Mouse (Mus musculus) megakaryocyte-erythroid progenitor cell, adult 5-6 weeks (primary cell): ENCODE results near the gene Lrrn4cl. TPM values are rescaled to one million over a fixed set of nuclear protein-coding genes. Genes with fewer than 3 reads are reported as not detected.
A peak's percentile ranks its signal among the peaks of the same experiment; 100 is the strongest.
"Not testable (repeated sequence)": the region's sequence is repeated elsewhere in the genome, so short reads cannot be mapped to it uniquely, and the experiment has no call there.

Experiments
- ATAC-seq: replicated peaks from 2 replicates; pipeline ENCODE4 v1.8.0; 2016; ENCODE audit warnings: mild to moderate bottlenecking, inconsistent platforms; ENCODE audit not compliant: severe bottlenecking, poor library complexity, low FRiP score, low TSS enrichment
- total RNA-seq, 2 experiments: library from RNA; stranded (forward) in 1 of 2; stranded (reverse) in 1 of 2; fragments of 200-1000, 215-1000 nt in 1 of 2; fragments of >200 nt in 1 of 2; fragmentation: Nextera tagmentation in 1 of 2; gene quantifications; 2 replicates each; pipeline ENCODE4 v1.2.3; 2014 to 2017

Gene Lrrn4cl
- total RNA-seq, 2 experiments from 2014 or later, result 0.52 to 1.5 TPM

DNA sequence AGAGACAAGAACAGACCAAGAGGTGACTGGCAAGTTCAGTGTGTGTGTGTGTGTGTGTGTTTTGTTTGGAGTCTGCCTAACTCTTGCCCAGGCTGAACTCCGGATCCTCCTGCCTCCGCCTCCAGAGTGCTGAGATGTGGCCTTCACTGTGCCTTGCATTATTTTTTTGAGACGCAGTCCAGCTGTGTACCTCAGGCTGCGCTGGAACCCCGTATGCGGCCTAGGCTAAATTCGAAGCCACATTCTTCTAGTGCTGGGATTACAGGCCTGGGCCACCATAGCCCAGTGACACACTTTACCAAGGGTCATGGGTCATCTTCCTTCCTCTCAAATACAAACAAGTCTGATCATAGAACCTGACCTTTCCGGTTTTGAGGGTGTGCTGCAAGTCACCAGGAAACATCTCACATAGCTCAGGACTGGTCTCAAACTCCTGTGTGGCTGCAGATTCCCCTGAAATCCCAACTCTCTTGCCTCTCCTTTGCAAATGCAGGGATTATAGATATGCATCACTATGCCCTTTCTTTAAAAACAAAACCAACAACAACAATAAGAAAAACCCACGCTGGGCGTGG is 21.8 kb downstream of the Lrrn4cl start:
- ATAC-seq, result no peak

DNA sequence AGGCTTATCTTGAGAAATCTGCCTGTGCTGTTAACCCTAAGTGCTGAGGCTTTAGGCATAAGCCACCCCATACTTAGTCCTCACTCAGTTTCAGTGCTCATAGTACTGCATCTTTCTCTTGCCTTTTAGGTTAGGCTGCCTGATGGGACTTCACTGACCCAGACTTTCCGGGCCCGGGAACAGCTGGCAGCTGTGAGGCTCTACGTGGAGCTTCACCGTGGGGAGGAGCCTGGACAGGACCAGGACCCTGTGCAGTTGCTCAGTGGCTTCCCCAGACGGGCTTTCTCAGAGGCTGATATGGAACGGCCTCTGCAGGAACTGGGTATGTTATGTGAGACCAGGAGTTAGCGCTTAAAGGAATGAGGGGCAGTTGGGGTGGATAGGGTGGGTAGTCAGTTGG is 24.5 kb downstream of the Lrrn4cl start:
- ATAC-seq, result no peak

DNA sequence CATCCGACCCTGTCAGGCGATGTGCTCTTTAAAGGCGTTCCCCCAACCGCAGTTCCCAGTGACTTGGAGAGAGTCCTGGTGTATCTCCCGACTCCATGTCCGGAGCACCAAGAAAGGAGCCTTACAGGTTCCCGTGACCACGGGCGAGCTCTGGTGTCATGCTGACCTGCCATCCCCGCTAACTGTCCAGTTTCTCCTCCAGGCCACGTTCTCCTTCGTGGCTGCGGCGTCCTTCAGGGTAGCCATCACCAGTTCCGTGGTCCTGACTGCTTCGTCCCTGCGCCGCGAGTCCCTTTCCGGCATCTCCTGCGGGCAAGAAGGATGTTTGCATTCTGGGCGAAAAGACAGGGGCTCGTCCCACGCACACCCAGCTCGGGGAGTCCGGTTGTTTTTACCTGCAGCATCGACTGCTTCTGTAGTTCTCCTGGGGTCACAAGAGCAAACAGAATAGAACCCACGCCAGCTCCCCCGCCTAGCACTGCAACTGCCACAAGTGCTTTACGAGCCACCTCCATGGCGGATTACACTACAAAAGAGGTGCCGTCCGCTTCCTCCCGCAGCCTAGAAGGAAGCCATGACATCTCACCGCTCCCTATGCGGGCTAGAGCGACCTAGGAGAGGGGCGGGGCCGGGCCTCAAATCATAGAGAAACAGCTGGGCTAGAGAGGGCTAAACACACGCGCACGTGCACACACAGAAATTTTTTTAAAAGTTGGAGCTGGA is 29.9 kb downstream of the Lrrn4cl start, which contains the start of gene Uqcc3:
Gene Uqcc3, minus strand, starts transcription at position 613 of the 723 bp plus-strand sequence.
- peak; percentile 98 for ATAC-seq

DNA sequence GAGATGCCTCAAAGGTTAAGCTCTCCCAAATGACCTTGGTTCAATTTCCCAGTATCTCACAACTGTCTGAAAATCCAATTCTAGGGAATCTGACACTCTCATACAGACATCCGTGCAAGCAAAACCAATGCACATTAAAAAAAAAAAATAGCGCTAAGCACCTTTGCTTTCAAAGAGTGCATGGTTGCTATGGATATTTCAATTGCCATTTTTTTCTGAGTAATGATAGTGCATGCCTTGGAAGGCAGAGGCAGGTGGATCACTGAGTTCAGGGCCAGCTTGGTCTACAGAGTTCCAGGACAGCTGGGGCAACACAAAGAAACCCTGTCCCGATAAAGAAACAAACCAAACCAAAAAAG is 30.4 kb downstream of the Lrrn4cl start:
- peak; percentile 28; the same call in 1 of the 2 replicates for ATAC-seq

DNA sequence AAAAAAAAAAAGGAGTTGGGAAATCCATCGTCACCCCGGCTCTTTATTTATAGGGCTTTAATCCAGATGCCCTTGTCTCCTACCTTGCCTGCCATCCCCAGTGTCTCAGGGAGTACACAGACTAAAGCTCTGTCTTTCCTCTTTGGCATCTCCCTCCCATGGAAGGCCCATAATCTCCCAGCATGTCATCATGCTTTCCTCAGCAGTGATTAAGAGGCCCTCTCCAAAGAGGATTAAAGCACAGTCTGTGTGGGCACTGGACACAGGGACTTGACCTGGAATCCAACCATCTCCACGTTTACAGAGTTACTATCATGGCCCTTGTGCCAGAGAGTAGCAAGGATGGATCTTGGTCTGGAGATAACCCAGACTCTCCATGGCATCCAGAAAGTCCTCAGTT is 33.0 kb downstream of the Lrrn4cl start, which contains the start of the genes Lbhd1 and Gm49403:
Gene Lbhd1, plus strand, starts transcription at position 117 of the 400 bp plus-strand sequence.
Gene Gm49403, plus strand, starts transcription at position 315 of the 400 bp plus-strand sequence.
- ATAC-seq, result no peak

DNA sequence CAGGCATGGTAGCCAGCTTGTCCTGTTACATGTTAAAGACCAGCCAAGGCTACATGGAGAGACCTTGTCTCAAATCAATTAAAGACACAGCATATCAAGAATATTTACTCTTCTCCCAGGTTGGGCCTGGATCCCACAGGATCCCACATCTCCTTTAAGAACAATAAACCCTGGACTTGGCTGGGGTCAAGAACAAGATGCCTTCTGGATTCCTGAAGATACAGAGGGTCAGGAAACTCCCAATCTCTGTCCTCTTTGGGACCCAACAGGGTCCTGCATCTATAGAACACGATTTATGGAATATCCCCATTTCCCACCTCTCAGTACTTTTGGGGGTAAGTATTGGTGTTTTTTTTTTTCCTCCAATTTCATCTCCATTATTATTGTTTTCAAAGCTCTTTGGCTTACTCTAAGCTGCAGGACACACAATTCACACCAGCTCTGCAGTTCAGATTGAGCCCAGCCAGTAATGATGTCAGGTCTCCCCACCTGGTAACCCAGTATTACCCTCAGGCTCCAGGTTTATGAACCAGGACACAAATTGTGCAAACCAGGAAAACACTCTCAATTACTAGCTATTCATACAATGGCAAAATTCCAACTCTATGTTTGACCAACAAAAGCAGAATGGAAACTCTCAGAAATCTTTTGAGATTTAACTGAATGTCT is 36.5 kb downstream of the Lrrn4cl start:
- ATAC-seq, result no peak

DNA sequence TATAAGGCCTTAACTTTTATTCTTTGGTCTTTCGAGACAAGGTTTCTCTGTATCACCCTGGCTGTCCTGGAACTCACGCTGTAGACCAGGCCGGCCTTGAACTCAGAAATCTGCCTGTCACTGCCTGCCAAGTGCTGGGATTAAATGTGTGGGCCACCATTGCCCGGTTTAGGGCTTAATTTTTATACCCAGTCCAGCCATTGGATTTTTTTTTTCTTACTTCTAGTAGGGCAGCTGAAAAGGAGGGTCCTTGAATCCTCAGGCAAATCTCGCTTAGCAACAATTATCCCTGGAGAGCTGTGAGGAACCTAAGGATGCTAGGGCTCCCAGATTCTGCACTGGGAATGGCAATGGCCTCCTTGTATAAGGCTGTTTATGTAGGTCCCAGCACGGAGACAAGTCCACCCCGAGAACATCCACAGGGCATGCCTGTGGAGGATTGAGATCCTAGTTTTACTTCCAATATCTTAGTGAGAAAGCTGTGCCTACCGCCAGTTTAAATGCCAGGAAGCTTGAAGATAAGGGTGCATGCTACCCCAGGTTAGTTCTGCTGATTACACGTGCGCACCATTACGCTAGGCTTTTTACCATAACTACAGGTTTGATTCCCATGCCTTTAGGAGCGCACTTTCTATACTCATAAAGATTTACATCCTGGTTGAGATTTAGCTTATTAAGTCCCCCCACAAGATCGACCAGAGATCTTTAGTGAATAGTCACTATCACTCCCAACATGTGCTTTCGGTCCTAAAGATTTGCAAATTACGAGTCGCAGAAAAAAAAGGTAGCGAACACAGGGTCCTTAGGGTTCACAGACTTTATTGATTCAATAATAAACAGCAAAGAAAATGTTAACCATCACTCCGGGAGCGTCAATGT is 37.3 kb downstream of the Lrrn4cl start:
- peak; percentile 34 for ATAC-seq

DNA sequence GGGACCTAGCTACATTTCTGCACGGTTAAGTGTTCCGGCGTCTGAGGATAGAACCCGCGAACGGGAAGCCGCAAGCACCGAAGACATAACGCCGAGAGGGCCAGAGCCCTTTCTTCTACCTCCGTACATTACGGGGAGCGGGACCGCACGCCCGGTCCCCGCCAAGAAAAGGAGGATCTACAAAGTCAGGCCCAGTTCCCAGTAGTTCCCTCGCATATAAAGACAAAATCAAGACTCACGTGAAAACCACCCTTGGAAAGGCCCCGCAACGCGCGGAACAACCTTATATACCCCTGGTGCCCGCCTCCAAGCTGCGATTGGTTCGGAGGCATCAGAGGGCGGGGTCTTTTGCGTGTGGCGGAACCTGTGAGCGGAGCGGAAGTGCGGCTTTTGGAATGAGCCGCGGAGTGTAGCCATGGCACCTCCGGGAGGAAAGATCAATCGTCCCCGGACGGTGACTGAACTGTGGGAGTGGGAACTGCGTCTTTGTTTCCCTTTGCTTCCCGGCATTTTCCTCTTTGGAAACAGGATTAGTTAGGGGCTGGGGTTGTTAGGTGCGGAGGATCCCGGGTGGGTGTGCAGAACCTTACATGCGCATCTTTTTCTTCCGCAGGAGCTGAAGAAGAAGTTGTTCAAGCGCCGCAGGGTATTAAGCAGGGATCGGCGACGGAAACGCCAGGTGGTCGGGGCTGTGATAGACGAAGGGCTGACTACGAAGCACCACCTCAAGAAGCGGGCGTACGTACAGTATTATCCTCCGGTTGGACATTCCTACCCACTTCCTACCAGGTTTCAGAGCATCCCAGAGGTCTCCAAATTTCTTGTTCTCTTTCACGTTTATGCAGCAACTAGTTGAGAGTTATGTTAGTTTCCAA is 38.2 kb downstream of the Lrrn4cl start, which contains the start of the genes 1810009A15Rik and Gm49416:
Gene 1810009A15Rik, plus strand, starts transcription at position 343 of the 875 bp plus-strand sequence.
Gene Gm49416, plus strand, starts transcription at position 416 of the 875 bp plus-strand sequence.
- peak; percentile 87 for ATAC-seq

DNA sequence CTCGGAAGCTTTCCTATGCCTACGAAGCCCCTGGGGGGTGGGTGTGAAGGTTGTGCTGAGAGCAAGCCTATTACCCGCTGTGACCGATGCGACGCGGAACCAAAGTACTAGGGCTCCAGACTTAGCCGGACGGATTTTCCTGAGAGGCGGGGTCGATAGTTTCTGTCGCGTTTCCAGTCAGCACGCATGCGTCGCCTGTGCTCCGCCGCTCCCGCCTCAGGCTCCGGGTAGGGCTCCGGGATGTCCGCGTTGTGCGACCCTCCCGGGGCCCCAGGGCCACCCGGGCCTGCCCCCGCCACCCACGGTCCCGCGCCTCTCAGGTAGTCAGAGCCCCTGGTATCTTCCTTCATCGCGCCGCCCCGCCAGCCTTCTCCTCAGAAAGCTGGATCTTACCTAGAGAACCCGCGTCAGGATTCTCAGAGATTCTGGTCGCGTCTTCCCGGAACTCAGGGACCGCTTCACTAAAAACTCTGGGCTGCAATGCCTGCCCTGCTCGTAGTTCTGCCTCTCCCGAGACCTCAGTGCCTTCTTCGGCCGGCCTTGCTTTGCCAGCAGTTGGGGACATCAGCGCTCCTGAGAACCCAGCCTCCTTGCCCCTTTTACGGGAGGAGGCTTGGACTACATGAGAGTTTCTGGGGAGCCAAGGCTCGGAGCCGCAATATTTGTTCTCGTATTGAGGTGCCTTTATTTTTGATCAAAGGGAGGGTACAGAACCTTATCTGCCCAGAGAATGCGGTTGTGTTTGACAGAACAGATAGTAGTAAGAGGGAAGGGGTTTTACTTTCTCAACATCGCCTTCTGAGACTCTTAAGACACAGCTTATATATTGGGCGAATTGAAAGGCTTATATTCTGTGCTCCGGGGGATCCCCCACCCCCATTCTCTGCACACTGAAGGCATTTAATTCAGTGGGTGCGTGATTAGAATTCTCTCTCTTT is 42.5 kb downstream of the Lrrn4cl start, which contains the start of gene Ints5:
Gene Ints5, plus strand, starts transcription at position 177 of the 938 bp plus-strand sequence.
- peak; percentile 36 for ATAC-seq

DNA sequence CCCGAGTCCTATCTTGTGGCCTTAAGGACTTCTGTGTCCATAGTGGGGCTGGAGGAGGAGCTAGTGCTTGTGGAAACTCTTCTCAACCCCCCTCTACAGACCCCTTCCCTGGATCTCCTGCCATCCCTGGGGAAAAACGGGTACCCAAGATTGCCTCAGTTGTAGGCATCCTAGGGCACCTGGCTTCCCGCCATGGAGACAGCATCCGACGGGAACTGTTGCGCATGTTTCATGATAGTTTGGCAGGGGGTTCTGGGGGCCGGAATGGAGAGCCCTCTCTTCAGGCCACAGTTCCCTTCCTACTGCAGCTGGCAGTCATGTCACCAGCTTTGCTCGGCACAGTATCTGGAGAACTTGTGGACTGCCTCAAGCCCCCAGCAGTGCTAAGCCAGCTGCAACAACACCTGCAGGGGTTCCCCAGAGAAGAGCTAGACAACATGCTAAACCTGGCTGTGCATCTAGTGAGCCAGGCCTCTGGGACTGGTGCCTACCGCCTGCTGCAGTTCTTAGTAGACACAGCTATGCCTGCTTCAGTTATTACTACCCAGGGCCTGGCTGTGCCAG is 44.9 kb downstream of the Lrrn4cl start:
- no peak for ATAC-seq

DNA sequence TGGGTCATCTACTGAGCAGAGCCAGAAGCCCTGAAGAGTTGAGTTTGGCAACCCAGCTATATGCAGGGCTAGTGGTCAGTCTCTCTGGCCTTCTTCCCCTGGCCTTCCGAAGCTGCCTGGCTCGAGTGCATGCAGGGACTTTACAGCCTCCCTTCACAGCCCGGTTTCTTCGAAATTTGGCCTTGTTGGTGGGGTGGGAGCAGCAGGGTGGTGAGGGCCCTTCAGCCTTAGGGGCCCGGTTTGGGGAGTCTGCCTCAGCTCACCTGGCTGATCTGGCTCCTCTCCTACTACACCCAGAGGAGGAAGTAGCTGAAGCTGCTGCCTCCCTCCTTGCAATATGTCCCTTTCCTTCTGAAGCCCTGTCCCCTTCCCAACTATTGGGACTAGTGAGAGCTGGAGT is 45.7 kb downstream of the Lrrn4cl start:
- ATAC-seq, result not testable (repeated sequence)

DNA sequence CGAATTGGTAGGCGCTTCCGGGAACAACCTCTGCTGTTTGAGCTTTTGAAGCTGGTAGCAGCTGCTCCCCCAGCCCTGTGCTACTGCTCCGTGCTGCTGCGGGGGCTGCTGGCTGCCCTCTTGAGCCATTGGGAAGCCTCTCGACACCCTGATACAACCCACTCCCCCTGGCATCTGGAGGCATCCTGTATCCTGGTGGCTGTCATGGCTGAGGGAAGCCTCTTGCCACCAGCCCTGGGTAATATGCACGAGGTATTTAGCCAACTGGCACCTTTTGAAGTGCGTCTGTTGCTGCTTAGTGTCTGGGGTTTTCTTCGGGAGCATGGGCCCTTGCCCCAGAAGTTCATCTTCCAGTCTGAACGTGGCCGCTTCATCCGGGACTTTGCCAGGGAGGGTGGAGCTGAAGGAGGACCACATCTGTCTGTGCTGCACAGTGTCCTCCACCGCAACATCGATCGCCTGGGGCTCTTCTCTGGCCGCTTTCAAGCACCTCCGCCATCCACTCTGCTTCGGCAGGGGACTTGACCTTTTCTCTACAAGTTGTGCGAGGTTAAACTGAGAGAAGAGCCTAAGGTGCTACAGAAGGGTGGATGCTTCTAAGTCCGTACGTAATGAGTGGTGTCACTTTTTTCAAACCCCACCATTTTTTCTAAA is 46.8 kb downstream of the Lrrn4cl start:
- peak; percentile 13; the same call in 1 of the 2 replicates for ATAC-seq

DNA sequence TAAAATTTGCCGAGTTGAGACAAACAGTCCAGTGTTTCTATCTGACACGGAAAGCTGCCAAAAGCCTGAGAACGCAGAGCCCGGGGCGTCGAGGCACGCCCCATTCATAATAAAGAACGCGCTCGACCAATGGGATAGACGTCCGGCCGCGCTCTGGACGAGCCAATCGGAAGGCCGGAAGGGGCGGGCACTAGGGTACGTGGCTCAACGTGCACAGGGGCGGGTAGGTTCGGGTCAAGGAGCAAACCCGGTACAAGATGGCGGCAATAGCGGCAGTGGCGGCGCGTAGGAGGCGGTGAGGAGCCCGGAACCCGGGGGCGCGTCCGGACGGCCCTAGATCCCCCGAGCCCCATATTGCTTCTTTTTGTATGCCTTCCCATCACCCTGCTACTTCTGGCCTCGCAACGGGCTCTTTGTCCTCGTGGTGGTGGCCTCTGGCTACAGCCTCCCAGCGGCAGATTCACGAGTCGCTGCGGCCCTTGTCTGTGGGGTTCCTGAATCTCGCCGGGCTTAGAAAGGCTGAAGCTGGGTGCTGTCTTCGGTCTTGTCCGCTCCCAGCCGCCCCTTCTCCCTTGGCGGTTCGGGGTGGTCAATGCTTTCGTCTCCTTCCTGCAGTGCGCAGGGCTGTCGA is 47.4 kb downstream of the Lrrn4cl start, which contains the start of gene Ganab:
Gene Ganab, plus strand, starts transcription at position 207 of the 631 bp plus-strand sequence.
- peak; percentile 97 for ATAC-seq

DNA sequence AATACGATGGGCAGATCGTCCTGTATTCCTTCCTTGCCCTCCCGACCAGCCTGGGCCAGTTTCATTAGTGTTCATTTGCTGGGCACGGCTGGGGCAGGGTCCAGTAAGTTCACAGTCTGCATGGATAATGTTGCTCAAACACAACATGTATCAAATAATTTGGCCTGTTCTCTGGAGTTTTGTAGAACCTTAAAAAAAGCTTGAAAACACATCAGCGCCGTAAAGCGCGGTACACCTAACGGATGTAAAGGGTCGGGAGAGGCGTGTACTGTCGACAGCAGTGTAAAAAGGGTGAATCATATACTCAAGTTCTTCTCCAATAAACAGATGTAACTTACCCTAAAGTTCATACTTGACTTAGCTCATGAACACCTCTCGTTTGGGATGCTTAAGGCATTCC is 48.0 kb downstream of the Lrrn4cl start:
- no peak for ATAC-seq

DNA sequence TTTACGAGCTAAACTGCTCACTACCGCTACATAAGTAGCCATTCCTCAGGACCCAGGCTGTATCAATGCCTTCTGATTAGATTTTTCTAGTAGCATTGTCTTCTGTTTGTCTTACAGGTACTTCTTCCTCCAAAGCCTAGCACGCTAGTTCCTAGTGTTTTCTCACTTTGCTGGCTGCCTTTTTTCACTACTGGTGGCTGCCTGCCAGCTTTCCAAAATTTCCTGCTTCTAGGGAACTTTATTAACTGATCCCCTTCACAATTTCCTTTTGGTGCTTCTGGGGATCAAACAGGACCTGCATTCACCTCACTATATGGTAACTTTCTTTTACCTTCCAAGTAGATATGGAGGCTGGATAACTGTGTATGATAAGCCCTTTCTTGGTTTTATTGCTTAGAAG is 48.5 kb downstream of the Lrrn4cl start:
- ATAC-seq, result no peak

DNA sequence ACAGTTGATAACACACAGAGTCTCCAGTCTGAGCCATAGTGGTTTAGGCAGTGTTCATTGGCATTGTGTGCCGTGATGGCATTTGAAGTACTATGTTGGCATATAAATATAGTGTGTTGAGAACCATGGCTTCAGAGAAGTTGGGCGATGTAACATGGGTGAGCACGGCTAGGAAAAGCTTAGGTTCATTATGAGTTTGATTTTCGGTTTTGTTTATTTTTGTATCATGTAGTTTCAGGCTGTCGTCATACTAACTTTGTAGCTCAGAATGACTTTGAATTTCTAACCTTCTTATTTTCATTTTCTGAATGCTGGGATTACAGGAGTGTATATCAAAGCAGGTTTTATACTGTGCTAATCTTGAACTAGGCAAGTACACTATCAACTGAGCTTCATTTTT is 52.8 kb downstream of the Lrrn4cl start:
- no peak for ATAC-seq
